Mouse (Mus musculus) lung, adult 2 months (tissue): ENCODE results near the gene Mlh3.

Experiments
- CTCF ChIP-seq: fragments of 200-500 bp; IDR thresholded peaks from 2 replicates; pipeline ENCODE4 v1.5.1; 2011; ENCODE audit warnings: mild to moderate bottlenecking, low read length, control low read depth; ENCODE audit not compliant: insufficient read depth
- POLR2A ChIP-seq: fragments of 200-500 bp; IDR thresholded peaks from 2 replicates; pipeline ENCODE4 v1.6.1; 2011; ENCODE audit warnings: low read depth, mild to moderate bottlenecking, control low read depth, low read length, borderline replicate concordance; ENCODE audit errors: extremely low read depth

- peak; percentile 99 for TF ChIP-seq CTCF
- 0 out of 2 replicates have a peak, but pooled peaks have one; percentile 13 for TF ChIP-seq POLR2A
These were observed 35.0 kb upstream of the Mlh3 start for GRCm38 (mm10) chr12:85305247-85305892.
